13 mouse cellular contexts compared by ENCODE assay signal in genomic region chr14:104937083-104937864, GRCm38 (mm10).
"Had no signal": no experiment of that assay in that cellular context is flagged by ENCODE, and none has a peak within 500 bp of the region (broad histone marks: within the 10 kb centered on the region; RNA-seq: fewer than 3 reads in every experiment).

No protein-coding gene starts in this region.

- H3K4me2 ChIP-seq: intestine, embryonic 15.5 days; kidney, embryonic 15.5 days; liver, embryonic 13.5 days; midbrain, embryonic 13.5 days; neural tube, embryonic 15.5 days had no signal

- H3K27ac ChIP-seq: intestine, embryonic 15.5 days; kidney, embryonic 15.5 days; left cerebral cortex, adult 2 months; limb, embryonic 10.5 days; liver, embryonic 13.5 days; midbrain, embryonic 13.5 days; neural tube, embryonic 15.5 days had no signal

- H3K27me3 ChIP-seq: intestine, embryonic 15.5 days; kidney, embryonic 15.5 days; liver, embryonic 13.5 days; midbrain, embryonic 13.5 days; neural tube, embryonic 15.5 days had no signal

- H3K4me3 ChIP-seq: intestine, embryonic 15.5 days; kidney, embryonic 15.5 days; left cerebral cortex, adult 2 months; limb, embryonic 10.5 days; liver, embryonic 13.5 days; midbrain, embryonic 13.5 days; neural tube, embryonic 15.5 days had no signal

- ATAC-seq: intestine, embryonic 15.5 days; liver, postnatal 0 days; midbrain, embryonic 13.5 days had no signal

- DNase-seq: kidney, adult 2 months; kidney, postnatal 25 days; liver, embryonic 13.5 days; liver, postnatal 0 days; lung, postnatal 36 days; thymus, adult 18-20 months; thymus, postnatal 14 days had no signal

- H3K9ac ChIP-seq: intestine, embryonic 15.5 days; kidney, embryonic 15.5 days; liver, embryonic 13.5 days; liver, postnatal 0 days; midbrain, embryonic 13.5 days; neural tube, embryonic 15.5 days had no signal

- H3K36me3 ChIP-seq: intestine, embryonic 15.5 days; kidney, embryonic 15.5 days; limb, embryonic 10.5 days; liver, embryonic 13.5 days; midbrain, embryonic 13.5 days; neural tube, embryonic 15.5 days had no signal

- H3K4me1 ChIP-seq: intestine, embryonic 15.5 days; kidney, embryonic 15.5 days; limb, embryonic 10.5 days; liver, embryonic 13.5 days; midbrain, embryonic 13.5 days; neural tube, embryonic 15.5 days had no signal

- H3K9me3 ChIP-seq: intestine, embryonic 15.5 days; kidney, embryonic 15.5 days; limb, embryonic 10.5 days; liver, embryonic 13.5 days; midbrain, embryonic 13.5 days; neural tube, embryonic 15.5 days had no signal
